Mouse (Mus musculus) embryonic facial prominence, embryonic 13.5 days (tissue): ENCODE measurements around the gene Smyd3. TPM values are rescaled to one million over a fixed set of nuclear protein-coding genes. Genes with fewer than 3 reads are reported as not detected.
A peak's percentile ranks its signal among the peaks of the same experiment; 100 is the strongest.

Experiments used
- ATAC-seq: fragments of 200-750 bp; cut with Nextera tagmentation; 2 replicates; pipeline ENCODE4 v1.8.0; 2017; ENCODE audit warnings: low read depth; ENCODE audit not compliant: insufficient number of reproducible peaks, insufficient read depth, low FRiP score, low TSS enrichment
- H3K27ac ChIP-seq: fragments of 300-500 bp; sonication (generic); 2 replicates; pipeline ENCODE4 v1.5.1; 2015; ENCODE audit warnings: moderate library complexity, mild to moderate bottlenecking, inconsistent platforms
- H3K27me3 ChIP-seq: fragments of 300-500 bp; sonication (generic); 2 replicates; pipeline ENCODE4 v1.6.1; 2015; ENCODE audit warnings: mild to moderate bottlenecking, inconsistent platforms
- H3K36me3 ChIP-seq: fragments of 300-500 bp; sonication (generic); 2 replicates; pipeline ENCODE4 v1.6.1; 2015; ENCODE audit warnings: mild to moderate bottlenecking, inconsistent platforms
- H3K4me1 ChIP-seq: fragments of 300-500 bp; sonication (generic); 2 replicates; pipeline ENCODE4 v1.6.1; 2015; ENCODE audit warnings: inconsistent platforms
- H3K4me2 ChIP-seq: fragments of 300-500 bp; sonication (generic); 2 replicates; pipeline ENCODE4 v1.6.1; 2015; ENCODE audit warnings: moderate library complexity, mild to moderate bottlenecking, inconsistent platforms
- H3K4me3 ChIP-seq: fragments of 300-500 bp; sonication (generic); 2 replicates; pipeline ENCODE4 v1.5.1; 2015; ENCODE audit warnings: mild to moderate bottlenecking, inconsistent platforms
- H3K9ac ChIP-seq: fragments of 300-500 bp; sonication (generic); 2 replicates; pipeline ENCODE4 v1.6.1; 2015; ENCODE audit warnings: mild to moderate bottlenecking, inconsistent platforms
- H3K9me3 ChIP-seq: fragments of 300-500 bp; sonication (generic); 2 replicates; pipeline ENCODE4 v1.6.1; 2016; ENCODE audit warnings: inconsistent platforms
- WGBS: fragments of 180-500 bp; shearing (Covaris S2); methylation state at CpG from one replicate; pipeline ENCODE4 v1.1.7; 2015; ENCODE audit warnings: mixed read lengths; 5-methylcytosine and 5-hydroxymethylcytosine counted together
- polyA plus RNA-seq: library from polyadenylated mRNA; unstranded; fragments of >200 nt; fragmentation: Nextera tagmentation; extraction: Ambion mirVana; gene quantifications from 2 replicates; pipeline ENCODE4 v1.2.1, GENCODE M21; 2015

The Smyd3 gene
- polyA plus RNA-seq, 1 experiment from 2014 or later: 30.1 TPM

DNA sequence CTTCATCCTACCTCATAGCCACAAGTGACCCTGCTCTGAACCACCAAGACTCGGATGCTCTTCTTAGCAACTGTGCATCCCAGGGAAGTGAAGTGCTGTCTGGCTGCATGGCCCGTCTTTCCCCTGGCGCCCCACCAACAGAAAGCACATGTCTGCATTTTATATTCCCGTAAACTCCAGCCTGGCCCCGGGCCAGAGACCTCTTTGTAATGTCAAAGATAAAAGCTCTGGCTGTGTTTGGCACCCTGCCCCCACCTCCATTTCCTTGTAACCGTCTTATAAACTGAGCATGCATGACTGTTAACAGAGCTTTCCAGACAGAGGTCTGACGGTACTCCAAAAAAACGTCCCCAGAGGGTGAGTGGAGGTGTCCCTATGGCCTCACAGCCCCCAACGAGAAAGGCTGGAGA, 456.1 kb downstream of the Smyd3 start:
- no peak overlapping the region for H3K9ac ChIP-seq
- 8% methylated on average over 9 of the region's 9 CpGs for WGBS
- no peak overlapping the region for H3K4me3 ChIP-seq
- no peaks in the 10 kb centered on the region for H3K9me3 ChIP-seq
- no peaks in the 10 kb centered on the region for H3K27me3 ChIP-seq
- peak overlapping the region; percentile 33 for H3K4me2 ChIP-seq
- ATAC-seq: peak; percentile 21; the same call in 1 of the 2 replicates
- peaks cover 67% of the 10 kb centered on the region for H3K4me1 ChIP-seq
- H3K27ac ChIP-seq: peak overlapping the region; percentile 94
- no peaks in the 10 kb centered on the region for H3K36me3 ChIP-seq

DNA sequence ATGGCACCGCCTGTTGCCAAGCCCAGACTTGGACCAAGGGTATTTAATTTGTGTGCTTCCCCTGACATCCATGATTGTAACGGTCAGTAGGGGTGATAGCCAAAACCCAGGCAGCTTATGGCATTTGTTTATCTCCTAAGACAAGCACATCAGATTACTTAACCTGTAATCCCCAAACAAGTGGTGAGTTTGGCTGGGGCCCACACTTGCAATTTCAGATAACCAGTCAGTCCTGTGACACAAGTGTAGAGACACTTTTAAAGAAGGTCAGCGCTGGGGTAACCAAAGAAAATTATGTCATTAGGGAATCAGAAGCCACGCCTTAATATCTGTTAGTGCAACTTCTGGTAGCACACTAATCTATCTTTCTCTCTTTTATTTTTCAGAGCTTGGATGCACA, 456.8 kb downstream of the Smyd3 start:
- H3K36me3 ChIP-seq: no peaks in the 10 kb centered on the region
- no peak overlapping the region for H3K4me2 ChIP-seq
- 54% methylated on average over 4 of the region's 4 CpGs for WGBS
- no peaks in the 10 kb centered on the region for H3K27me3 ChIP-seq
- peaks cover 70% of the 10 kb centered on the region for H3K4me1 ChIP-seq
- no peak for ATAC-seq
- no peak overlapping the region for H3K9ac ChIP-seq
- H3K9me3 ChIP-seq: no peaks in the 10 kb centered on the region
- no peak overlapping the region for H3K4me3 ChIP-seq
- H3K27ac ChIP-seq: peak overlapping the region; percentile 94

DNA sequence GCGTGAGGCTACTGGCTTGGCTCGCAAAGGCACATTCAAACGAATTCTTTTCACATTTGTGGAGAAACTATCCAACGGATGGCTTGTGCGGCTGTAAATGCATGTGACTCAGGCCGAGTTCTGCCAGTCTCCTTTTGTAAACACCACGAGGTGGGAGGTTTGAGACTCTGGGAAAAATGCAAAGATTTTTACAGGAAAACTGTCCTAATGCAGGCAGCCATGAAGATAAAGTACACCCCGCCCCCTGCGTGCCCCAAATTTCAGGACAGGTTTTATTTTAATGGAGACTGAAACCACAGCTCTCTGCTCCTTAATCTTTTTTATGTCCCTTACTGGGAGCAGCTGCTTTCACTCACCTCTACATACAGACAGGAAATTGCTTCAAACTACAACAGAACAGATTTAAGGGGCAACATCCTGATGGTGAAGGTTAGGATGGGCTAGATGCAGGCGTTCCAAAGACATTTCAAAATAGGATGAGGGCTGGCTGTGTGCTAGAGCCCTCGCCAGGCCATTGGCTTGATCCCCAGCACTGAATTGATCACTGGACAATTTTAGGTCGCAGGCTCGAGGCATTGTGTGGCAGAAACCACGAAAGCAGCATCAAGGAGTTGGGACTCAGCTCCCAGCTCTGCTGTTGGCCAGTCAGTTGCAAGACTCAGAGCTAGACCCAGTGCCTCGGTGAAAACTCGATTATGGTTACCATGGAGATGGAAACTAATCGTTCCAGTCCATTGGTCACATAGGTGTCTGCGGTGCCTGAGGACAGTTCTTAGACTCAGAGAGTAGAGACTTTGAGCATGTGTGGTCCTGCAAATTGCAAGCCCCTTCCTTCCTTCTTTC, 457.5 kb downstream of the Smyd3 start:
- Histone ChIP-seq H3K9ac (peak overlapping the region; percentile 36; the same call in 1 of the 2 replicates), H3K27me3 (no peaks in the 10 kb centered on the region), H3K36me3 (no peaks in the 10 kb centered on the region), H3K4me3 (no peak overlapping the region), H3K4me1 (peaks cover 75% of the 10 kb centered on the region), H3K27ac (peak overlapping the region; percentile 94), H3K9me3 (no peaks in the 10 kb centered on the region), H3K4me2 (peak overlapping the region; percentile 44)
- 20% methylated on average over 18 of the region's 18 CpGs for WGBS
- ATAC-seq: no peak

DNA sequence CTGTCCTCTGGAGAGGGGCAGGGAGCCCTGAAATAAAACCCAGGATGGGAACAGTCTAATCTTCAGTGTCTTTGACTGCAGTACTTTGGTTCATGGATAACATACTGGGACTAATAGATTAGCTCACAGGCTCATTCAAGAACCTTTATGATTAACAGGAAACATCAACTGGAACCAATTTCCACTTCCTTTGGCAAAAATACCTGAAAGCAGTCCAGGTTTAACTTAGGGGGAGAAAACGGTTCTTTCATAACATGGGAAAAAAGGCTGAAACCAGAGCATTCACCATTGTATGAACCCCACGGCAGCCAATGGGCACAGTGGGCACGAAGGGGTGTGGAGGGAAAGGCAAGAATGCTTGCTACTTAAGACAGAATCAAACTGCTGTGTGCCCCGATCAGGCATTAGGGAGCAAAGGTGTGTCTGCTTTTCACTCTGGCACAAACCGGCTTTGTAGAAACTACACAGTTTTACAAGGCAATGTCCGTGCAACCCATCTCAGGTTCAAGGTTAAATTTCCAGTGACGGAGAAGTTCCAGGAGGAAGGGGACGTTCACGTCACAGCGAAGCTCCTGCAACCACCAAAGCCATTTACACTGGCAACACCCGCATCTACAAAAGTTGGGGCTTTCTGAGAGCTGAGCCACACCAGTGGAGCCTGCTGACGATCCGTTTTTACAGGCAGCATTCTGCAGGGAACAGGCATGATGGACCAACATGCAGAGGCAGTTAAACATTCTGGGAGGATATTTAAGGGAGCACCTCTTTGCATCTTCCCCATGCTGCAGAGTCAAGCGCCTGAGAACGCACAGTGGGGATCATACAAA, 458.3 kb downstream of the Smyd3 start:
- Histone ChIP-seq H3K4me2 (peak overlapping the region; percentile 44), H3K9ac (peak overlapping the region; percentile 36; the same call in 1 of the 2 replicates), H3K4me3 (no peak overlapping the region), H3K36me3 (no peaks in the 10 kb centered on the region), H3K9me3 (no peaks in the 10 kb centered on the region), H3K27ac (peak overlapping the region; percentile 94), H3K4me1 (peaks cover 77% of the 10 kb centered on the region), H3K27me3 (no peaks in the 10 kb centered on the region)
- 33% methylated on average over 15 of the region's 15 CpGs for WGBS
- peak; percentile 70; the same call in 1 of the 2 replicates for ATAC-seq

DNA sequence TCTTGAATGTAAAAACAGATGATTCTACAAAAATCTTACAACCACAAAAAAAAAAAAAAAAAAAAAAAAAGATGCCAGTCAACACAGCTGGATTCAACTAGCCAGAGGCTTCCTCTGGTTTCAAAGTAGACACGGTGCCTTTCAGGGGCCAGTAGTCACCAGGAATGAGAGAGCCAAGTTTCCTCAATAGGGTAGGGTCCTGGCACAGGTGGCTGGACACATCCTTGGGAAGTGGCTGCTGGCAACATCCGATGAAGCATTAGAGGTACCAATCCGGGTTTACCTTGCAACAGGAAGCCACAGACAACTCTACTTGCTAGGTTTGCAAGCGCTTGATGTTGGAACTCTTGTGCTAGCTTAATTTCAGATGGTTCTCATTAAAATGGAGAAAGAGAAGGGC, 459.2 kb downstream of the Smyd3 start:
- peak overlapping the region; percentile 44 for H3K4me2 ChIP-seq
- WGBS: 17% methylated on average over 4 of the region's 4 CpGs

DNA sequence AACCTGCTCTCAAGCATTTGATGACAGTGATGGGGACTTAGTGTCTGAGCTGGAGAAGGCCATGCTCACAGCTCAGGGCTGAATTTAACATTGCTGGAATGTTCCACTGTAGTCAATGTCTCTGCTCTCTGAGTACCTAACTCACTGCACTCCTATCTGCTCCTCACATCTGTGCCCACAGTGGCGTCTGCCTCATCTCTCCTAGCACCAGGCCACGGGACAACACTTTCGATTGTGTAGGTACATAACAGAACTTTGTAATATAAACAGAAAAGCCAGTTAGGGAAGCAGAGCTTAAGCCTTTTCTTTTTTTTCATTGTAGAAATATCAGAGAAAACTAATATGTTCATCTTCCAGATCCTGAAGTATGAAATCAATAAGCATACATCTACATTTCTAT, 462.1 kb downstream of the Smyd3 start:
- Histone ChIP-seq H3K27ac (no peak overlapping the region), H3K9me3 (no peaks in the 10 kb centered on the region), H3K4me2 (no peak overlapping the region), H3K4me3 (no peak overlapping the region), H3K36me3 (no peaks in the 10 kb centered on the region), H3K4me1 (peaks cover 52% of the 10 kb centered on the region), H3K9ac (no peak overlapping the region), H3K27me3 (no peaks in the 10 kb centered on the region)
- WGBS: 67% methylated on average over 3 of the region's 3 CpGs
- no peak for ATAC-seq

More for the DNA sequence above, 459.2 kb downstream of the Smyd3 start:
- Histone ChIP-seq H3K36me3 (no peaks in the 10 kb centered on the region), H3K27me3 (no peaks in the 10 kb centered on the region), H3K9me3 (no peaks in the 10 kb centered on the region), H3K27ac (peak overlapping the region; percentile 94), H3K4me1 (peaks cover 75% of the 10 kb centered on the region), H3K9ac (no peak overlapping the region), H3K4me3 (no peak overlapping the region)
- no peak for ATAC-seq

DNA sequence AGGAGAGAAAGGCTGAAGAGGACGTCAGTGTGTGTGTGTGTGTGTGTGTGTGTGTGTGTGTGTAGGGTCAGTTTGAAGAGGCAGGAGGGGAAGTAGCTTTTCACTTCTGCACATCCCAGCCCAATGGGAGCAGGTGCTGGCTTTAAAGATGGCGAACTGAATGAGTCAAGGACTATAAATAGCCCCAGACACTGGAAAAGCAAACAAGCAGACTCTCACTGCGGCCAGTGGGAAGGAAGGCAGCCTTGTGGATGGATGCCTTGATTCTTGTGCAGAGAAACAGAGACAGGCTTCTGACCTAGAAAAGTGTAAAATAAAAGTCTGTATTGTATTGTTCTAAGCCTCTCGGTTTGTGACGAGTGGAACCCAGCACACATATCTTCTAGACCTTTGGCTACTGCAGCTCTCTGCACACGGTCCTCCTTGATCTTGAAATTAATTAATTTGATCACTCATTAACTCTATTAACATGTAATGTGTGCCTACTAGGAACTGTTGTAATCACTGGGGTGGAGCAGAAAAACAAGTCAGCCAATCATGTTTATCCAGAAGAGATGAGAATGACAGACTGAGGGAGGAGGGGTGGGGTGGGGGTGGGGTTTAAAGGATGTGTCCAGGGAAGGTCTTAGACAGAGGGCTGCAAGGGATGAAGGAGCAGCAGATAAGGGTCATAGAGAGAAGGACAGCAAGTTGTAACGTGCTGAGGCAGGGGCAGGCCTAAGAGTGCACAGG, 463.3 kb downstream of the Smyd3 start:
- ATAC-seq: no peak
- no peak overlapping the region for H3K27ac ChIP-seq
- WGBS: 72% methylated on average over 7 of the region's 7 CpGs
- H3K27me3 ChIP-seq: no peaks in the 10 kb centered on the region
- H3K4me3 ChIP-seq: no peak overlapping the region
- H3K4me2 ChIP-seq: no peak overlapping the region
- H3K4me1 ChIP-seq: peaks cover 40% of the 10 kb centered on the region
- no peak overlapping the region for H3K9ac ChIP-seq
- no peaks in the 10 kb centered on the region for H3K9me3 ChIP-seq
- H3K36me3 ChIP-seq: no peaks in the 10 kb centered on the region

DNA sequence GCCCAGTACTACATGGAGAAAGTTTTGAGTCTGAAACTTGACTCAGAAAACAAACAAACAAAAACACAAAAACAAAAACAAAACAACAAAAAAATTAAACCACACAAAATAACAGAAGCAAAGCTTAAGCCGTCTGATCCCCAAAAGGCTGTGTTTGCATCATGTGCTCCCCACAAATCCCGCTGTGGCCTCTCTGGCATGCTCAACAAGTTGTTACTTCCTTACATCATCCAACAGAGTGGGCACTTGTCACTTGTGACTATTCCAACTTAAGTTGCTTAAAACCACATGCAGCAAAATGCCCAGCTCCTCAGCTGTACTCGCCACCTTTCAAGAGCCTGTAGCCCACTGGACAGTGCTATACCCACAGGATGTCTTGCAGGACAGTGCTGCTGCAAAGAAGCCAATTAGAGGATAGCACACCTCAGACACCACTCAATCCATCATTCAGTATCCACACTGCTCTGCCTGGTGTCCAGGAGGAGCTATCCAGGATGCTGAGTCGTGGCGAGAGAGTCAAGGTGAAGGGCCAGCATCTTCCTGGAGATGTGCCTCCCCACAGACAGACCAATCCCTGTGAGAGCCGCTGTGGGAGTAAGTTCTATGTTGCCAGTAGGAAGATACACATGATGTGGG, 465.2 kb downstream of the Smyd3 start:
- no peaks in the 10 kb centered on the region for H3K9me3 ChIP-seq
- WGBS: 90% methylated on average over 6 of the region's 6 CpGs

DNA sequence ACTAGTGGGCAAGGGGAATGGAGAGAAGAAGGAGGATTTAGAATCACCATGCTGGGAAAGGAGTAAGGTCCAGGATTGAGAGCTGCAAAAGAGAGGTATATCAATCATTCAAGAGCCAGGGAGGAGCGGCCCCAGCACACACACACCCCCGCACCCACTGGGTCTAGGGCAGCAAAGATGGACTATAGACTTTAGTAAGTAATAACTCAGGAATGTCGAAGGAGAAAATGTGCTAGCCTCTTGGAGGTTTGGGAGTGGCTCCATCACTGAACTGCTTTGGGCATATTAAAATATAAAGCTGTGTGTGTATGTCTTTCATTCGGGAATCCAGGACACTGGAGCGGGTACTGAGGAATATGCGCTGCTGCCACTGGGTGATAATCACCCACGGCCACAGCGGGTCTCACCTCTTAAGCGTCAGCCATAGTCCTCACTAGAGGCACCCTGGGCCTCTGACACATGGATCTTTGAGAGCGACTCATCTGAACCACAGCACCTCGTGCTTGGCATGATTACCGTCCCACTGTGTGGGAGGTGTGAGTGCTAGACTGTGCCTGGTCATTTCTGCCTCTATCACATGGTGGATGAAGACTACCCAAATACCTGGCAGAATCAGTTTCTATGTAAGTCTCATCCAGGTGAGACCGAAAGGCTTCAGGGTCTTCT, 469.8 kb downstream of the Smyd3 start:
- H3K9ac ChIP-seq: no peak overlapping the region
- WGBS: 95% methylated on average over 13 of the region's 13 CpGs
- no peak for ATAC-seq

More for the DNA sequence above, 465.2 kb downstream of the Smyd3 start:
- ATAC-seq: no peak
- no peak overlapping the region for H3K4me3 ChIP-seq
- H3K36me3 ChIP-seq: no peaks in the 10 kb centered on the region
- peaks cover 30% of the 10 kb centered on the region for H3K4me1 ChIP-seq
- no peak overlapping the region for H3K27ac ChIP-seq
- H3K9ac ChIP-seq: no peak overlapping the region
- H3K4me2 ChIP-seq: no peak overlapping the region
- no peaks in the 10 kb centered on the region for H3K27me3 ChIP-seq

DNA sequence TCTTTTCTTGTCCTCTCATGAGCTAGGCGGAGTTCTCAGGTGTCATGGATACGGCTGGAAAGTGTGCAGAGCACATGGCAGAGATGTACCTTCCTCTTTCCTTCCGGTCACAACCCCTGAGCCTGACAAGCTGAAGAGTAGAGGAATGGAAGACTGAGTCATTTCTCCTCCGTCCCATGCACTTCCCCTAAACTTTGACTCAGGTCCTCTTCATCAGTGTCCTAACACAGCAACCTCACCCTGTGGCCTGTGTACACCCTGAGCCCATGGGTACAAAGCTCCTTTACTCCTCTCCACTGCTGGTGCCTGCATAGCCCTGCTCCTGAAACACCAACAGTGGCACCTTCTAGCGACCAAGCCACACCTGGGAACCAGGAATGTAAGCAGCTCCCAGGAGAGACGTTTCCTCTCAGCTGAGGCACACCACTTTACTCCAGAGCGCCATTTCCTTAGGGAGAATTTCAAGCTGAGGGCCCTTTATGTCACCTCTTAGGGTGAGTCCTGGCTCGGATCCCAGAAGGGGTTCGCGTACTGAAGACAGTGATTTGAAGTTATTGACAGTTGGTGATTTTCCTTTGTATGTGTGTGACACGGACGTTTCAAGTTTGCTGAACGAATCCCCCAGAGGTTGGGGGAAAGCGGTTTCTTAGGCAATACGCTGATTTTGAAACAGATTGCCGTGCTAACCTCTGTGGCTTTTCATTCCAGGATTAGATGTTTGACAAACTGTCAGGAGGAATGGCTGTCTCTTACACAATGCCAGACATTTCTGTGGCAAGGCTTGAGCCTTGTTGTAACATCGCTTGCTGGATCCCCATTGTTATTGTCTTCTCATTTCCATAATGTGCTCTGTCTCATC, 471.8 kb downstream of the Smyd3 start:
- 54% methylated on average over 17 of the region's 17 CpGs for WGBS
- Histone ChIP-seq H3K36me3 (no peaks in the 10 kb centered on the region), H3K27me3 (no peaks in the 10 kb centered on the region), H3K9me3 (no peaks in the 10 kb centered on the region), H3K4me2 (no peak overlapping the region), H3K9ac (no peak overlapping the region), H3K27ac (peak overlapping the region; percentile 22; the same call in 1 of the 2 replicates), H3K4me3 (no peak overlapping the region), H3K4me1 (peaks cover 60% of the 10 kb centered on the region)
- no peak for ATAC-seq

More for the DNA sequence above, 469.8 kb downstream of the Smyd3 start:
- Histone ChIP-seq H3K4me2 (no peak overlapping the region), H3K4me3 (no peak overlapping the region), H3K36me3 (no peaks in the 10 kb centered on the region), H3K27me3 (no peaks in the 10 kb centered on the region), H3K4me1 (peaks cover 42% of the 10 kb centered on the region), H3K9me3 (no peaks in the 10 kb centered on the region), H3K27ac (0 out of 2 replicates have a peak overlapping the region, but pooled peaks have one; percentile 17)
